27 mouse cellular contexts compared by ENCODE assay signal in the genomic region with DNA sequence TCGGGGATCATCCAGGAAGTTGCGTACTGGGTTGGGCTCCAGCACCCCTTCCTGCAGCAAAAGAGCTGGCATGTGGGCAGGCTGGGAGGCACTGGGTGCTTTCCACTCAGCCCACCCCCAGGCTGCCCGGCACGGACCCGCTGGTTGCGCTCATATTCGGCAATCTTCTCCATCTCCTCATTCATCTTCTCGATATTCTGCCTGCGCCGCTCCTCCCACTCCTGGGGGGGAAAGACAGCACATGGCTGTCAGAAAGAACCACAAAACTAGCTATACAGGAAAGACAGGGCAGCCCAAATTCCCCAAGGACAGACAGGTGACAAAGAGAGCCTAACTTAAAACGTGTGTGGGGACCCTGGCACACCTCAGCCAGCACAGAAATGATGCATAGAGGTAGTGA. TPM values are rescaled to one million over a fixed set of nuclear protein-coding genes. Genes with fewer than 3 reads are reported as not detected.
DNase-seq lines count a peak whose midpoint lies in the region; ATAC-seq and TF ChIP-seq lines count a peak whose summit lies in the region.
"Had no signal": no experiment of that assay in that cellular context is flagged by ENCODE, and none has a peak within 500 bp of the region (broad histone marks: within the 10 kb centered on the region; RNA-seq: fewer than 3 reads in every experiment).

No protein-coding gene starts in this region.

- H3K9ac ChIP-seq in limb, embryonic 15.5 days = no peak overlapping the region
- 0 out of 2 replicates have a peak overlapping the region, but pooled peaks have one; percentile 49 for H3K9ac ChIP-seq in ES-E14 (ENCODE audit: insufficient read depth, low read depth, low read length, poor library complexity, severe bottlenecking)
- H3K9ac ChIP-seq: forebrain, embryonic 13.5 days; heart, embryonic 12.5 days; heart, embryonic 15.5 days; hindbrain, embryonic 13.5 days; intestine, embryonic 15.5 days had no signal

- no peaks in the 10 kb centered on the region for H3K27me3 ChIP-seq in limb, embryonic 15.5 days
- no peaks in the 10 kb centered on the region for H3K27me3 ChIP-seq in limb, embryonic 10.5 days (ENCODE audit: low read depth, poor library complexity, severe bottlenecking)
- H3K27me3 ChIP-seq: forebrain, embryonic 13.5 days; heart, embryonic 12.5 days; heart, embryonic 15.5 days; intestine, embryonic 15.5 days had no signal

- H3K4me3 ChIP-seq in limb, embryonic 15.5 days = no peak overlapping the region
- no peak overlapping the region for H3K4me3 ChIP-seq in limb, embryonic 10.5 days
- H3K4me3 ChIP-seq in ES-E14 (ENCODE audit: insufficient read depth in 1 of 2, low read depth in 1 of 2, low read length in 2 of 2, poor library complexity in 1 of 2, severe bottlenecking in 1 of 2) = peak overlapping the region in 1 of 2 experiments; percentile 27; a peak in 1 of 4 replicates
- H3K4me3 ChIP-seq: forebrain, embryonic 10.5 days; forebrain, embryonic 13.5 days; heart, embryonic 12.5 days; heart, embryonic 15.5 days; hindbrain, embryonic 10.5 days; hindbrain, embryonic 13.5 days; intestine, embryonic 15.5 days had no signal

- H3K27ac ChIP-seq in limb, embryonic 15.5 days = 0 out of 2 replicates have a peak overlapping the region, but pooled peaks have one; percentile 30
- H3K27ac ChIP-seq in limb, embryonic 10.5 days = no peak overlapping the region
- H3K27ac ChIP-seq in ES-E14 (ENCODE audit: insufficient read depth, low read depth, low read length, poor library complexity, severe bottlenecking) = no peak overlapping the region
- H3K27ac ChIP-seq: forebrain, embryonic 10.5 days; forebrain, embryonic 13.5 days; heart, embryonic 15.5 days; hindbrain, embryonic 10.5 days; hindbrain, embryonic 13.5 days; intestine, embryonic 15.5 days had no signal

- no peak overlapping the region for H3K4me2 ChIP-seq in limb, embryonic 15.5 days
- H3K4me2 ChIP-seq: forebrain, embryonic 13.5 days; heart, embryonic 12.5 days; heart, embryonic 15.5 days; hindbrain, embryonic 13.5 days; intestine, embryonic 15.5 days had no signal

- DNase-seq in adrenal gland, postnatal 14 days = peak; percentile 7
- DNase-seq in adrenal gland, postnatal 4 days (ENCODE audit: low spot score in 2 of 2) = no peak
- DNase-seq in limb, embryonic 10.5 days (ENCODE audit: low spot score) = no peak
- DNase-seq in ES-E14 (ENCODE audit: low read depth, low spot score) = no peak
- DNase-seq in layer of hippocampus, postnatal 25 days (ENCODE audit: extremely low spot score in 1 of 2, low spot score in 1 of 2) = no peak
- DNase-seq: adrenal gland, adult 8-10 months; adrenal gland, postnatal 36 days; cerebellum, adult 11 months; cerebellum, adult 2 months; cerebellum, adult 9-11 months; cerebellum, postnatal 25 days; gastrocnemius, postnatal 10 days; gastrocnemius, postnatal 36 days; heart, postnatal 10 days; heart, postnatal 36 days had no signal

- 66% methylated on average over 11 of the region's 11 CpGs for WGBS in limb, embryonic 15.5 days
- 92% methylated on average over 11 of the region's 11 CpGs for WGBS in limb, embryonic 10.5 days

- in situ Hi-C loops in ES-E14 (cut with MboI; ENCODE audit: low sequenced_read_pairs in 2 of 2, unreplicated experiment in 2 of 2) = no loop called here

- no peak for ATAC-seq in limb, embryonic 15.5 days (ENCODE audit: insufficient number of reproducible peaks, low FRiP score, low TSS enrichment, low read depth)
- ATAC-seq: activated CD4-positive, CD25-positive, alpha-beta regulatory T cell, adult 4 months; forebrain, embryonic 13.5 days; forebrain, embryonic 16.5 days; hindbrain, embryonic 16.5 days; intestine, embryonic 15.5 days had no signal

- peaks cover 17% of the 10 kb centered on the region for H3K4me1 ChIP-seq in limb, embryonic 15.5 days
- peaks cover 14% of the 10 kb centered on the region for H3K4me1 ChIP-seq in limb, embryonic 10.5 days
- H3K4me1 ChIP-seq in ES-E14 (ENCODE audit: control insufficient read depth in 2 of 2, insufficient read depth in 2 of 2, low read length in 2 of 2, poor library complexity in 1 of 2) = peaks cover 0 to 6% of the 10 kb centered on the region in 2 experiments; a peak in 2 of 4 replicates

- peaks cover 80% of the 10 kb centered on the region for H3K36me3 ChIP-seq in limb, embryonic 15.5 days
- peaks cover 85% of the 10 kb centered on the region for H3K36me3 ChIP-seq in limb, embryonic 10.5 days
- peaks cover 34% of the 10 kb centered on the region for H3K36me3 ChIP-seq in ES-E14 (ENCODE audit: control insufficient read depth, insufficient read depth, low read length, poor library complexity, severe bottlenecking)

- H3K9me3 ChIP-seq in limb, embryonic 15.5 days = no peaks in the 10 kb centered on the region
- no peaks in the 10 kb centered on the region for H3K9me3 ChIP-seq in limb, embryonic 10.5 days (replicated peaks)
- H3K9me3 ChIP-seq in ES-E14 (ENCODE audit: control insufficient read depth, insufficient read depth, low read depth, low read length) = no peaks in the 10 kb centered on the region
- H3K9me3 ChIP-seq: forebrain, embryonic 10.5 days; forebrain, embryonic 13.5 days; heart, embryonic 12.5 days; heart, embryonic 15.5 days; hindbrain, embryonic 10.5 days; hindbrain, embryonic 13.5 days; intestine, embryonic 15.5 days had no signal

TF ChIP-seq in ES-E14, 5 proteins besides CTCF, POLR2A, EP300 and RAD21:
- TF ChIP-seq MAFK (IDR thresholded peaks at IDR 0.05; ENCODE audit: insufficient read depth, low read depth, low read length) (no peak), CHD2 (IDR thresholded peaks at IDR 0.05; ENCODE audit: low read depth, low read length) (no peak), ZNF384 (IDR thresholded peaks at IDR 0.05; ENCODE audit: low read depth, low read length) (no peak), HCFC1 (IDR thresholded peaks at IDR 0.05; ENCODE audit: borderline replicate concordance, insufficient read depth, low read length) (no peak), ZC3H11A (IDR thresholded peaks at IDR 0.05; ENCODE audit: borderline replicate concordance, low read depth, low read length) (no peak)

RNA-seq across cellular contexts. Expression of gene Ccdc9, which starts 5.9 kb away (rescaled TPM):
- 68.1 and 75.4 TPM in 2 replicates for total RNA-seq in adrenal gland, postnatal 14 days (2021)
- total RNA-seq in adrenal gland, postnatal 4 days (2021) = 100 to 1,000 TPM; 103 to 116 TPM
- polyA plus RNA-seq in limb, embryonic 15.5 days (2015; fragmentation: Nextera tagmentation; extraction: Ambion mirVana) = 26.6 and 27.0 TPM in 2 replicates
- 36.3 and 36.8 TPM in 2 replicates for polyA plus RNA-seq in limb, embryonic 10.5 days (2016; fragmentation: Nextera tagmentation; extraction: Ambion mirVana)
- 53.9 and 70.3 TPM in 2 replicates for total RNA-seq in ES-E14 (2012; rRNA removed)
- 10 to 100 TPM; 59.6 to 77.3 TPM for total RNA-seq in layer of hippocampus, postnatal 25 days (2021)

RNA-seq across cellular contexts. Expression of gene Inafm1, which starts 7.3 kb away (rescaled TPM):
- 16.6 and 21.1 TPM in 2 replicates for total RNA-seq in adrenal gland, postnatal 14 days (2021)
- 10 to 100 TPM; 35.6 to 41.5 TPM for total RNA-seq in adrenal gland, postnatal 4 days (2021)
- polyA plus RNA-seq in limb, embryonic 15.5 days (2015; fragmentation: Nextera tagmentation; extraction: Ambion mirVana) = 23.9 and 28.1 TPM in 2 replicates
- polyA plus RNA-seq in limb, embryonic 10.5 days (2016; fragmentation: Nextera tagmentation; extraction: Ambion mirVana) = 5.4 and 7.4 TPM in 2 replicates
- 2.1 TPM in 2 replicates for total RNA-seq in ES-E14 (2012; rRNA removed)
- 10 to 100 TPM; 29.4 to 34.2 TPM for total RNA-seq in layer of hippocampus, postnatal 25 days (2021)

RNA-seq across cellular contexts. Expression of gene C5ar1, which starts 21.4 kb away (rescaled TPM):
- 3.3 and 5.5 TPM in 2 replicates for total RNA-seq in adrenal gland, postnatal 14 days (2021)
- total RNA-seq in adrenal gland, postnatal 4 days (2021) = 1 to 10 TPM; 4.8 to 6.2 TPM
- polyA plus RNA-seq in limb, embryonic 15.5 days (2015; fragmentation: Nextera tagmentation; extraction: Ambion mirVana) = 5.3 and 5.4 TPM in 2 replicates
- 0.41 and 0.76 TPM in 2 replicates for polyA plus RNA-seq in limb, embryonic 10.5 days (2016; fragmentation: Nextera tagmentation; extraction: Ambion mirVana)
- not detected in 2 replicates for total RNA-seq in ES-E14 (2012; rRNA removed)
- total RNA-seq in layer of hippocampus, postnatal 25 days (2021) = 1 to 10 TPM; 1.1 TPM
- polyA plus RNA-seq: activated CD4-positive, CD25-positive, alpha-beta regulatory T cell, adult 4 months had no signal

RNA-seq across cellular contexts. Expression of gene Bbc3, which starts 27.5 kb away (rescaled TPM):
- 5.8 and 11.6 TPM in 2 replicates for total RNA-seq in adrenal gland, postnatal 14 days (2021)
- 1 to 10 TPM; 9.6 to 9.9 TPM for total RNA-seq in adrenal gland, postnatal 4 days (2021)
- 6.4 and 7.0 TPM in 2 replicates for polyA plus RNA-seq in limb, embryonic 15.5 days (2015; fragmentation: Nextera tagmentation; extraction: Ambion mirVana)
- 14.5 and 19.1 TPM in 2 replicates for polyA plus RNA-seq in limb, embryonic 10.5 days (2016; fragmentation: Nextera tagmentation; extraction: Ambion mirVana)
- total RNA-seq in ES-E14 (2012; rRNA removed) = 21.9 and 34.9 TPM in 2 replicates
- total RNA-seq in layer of hippocampus, postnatal 25 days (2021) = 10 to 100 TPM; 14.0 to 20.0 TPM

RNA-seq across cellular contexts. Expression of gene C5ar2, which starts 36.8 kb away (rescaled TPM):
- total RNA-seq in adrenal gland, postnatal 14 days (2021) = 0.37 and 0.75 TPM in 2 replicates
- under 1 TPM; 0.45 to 0.48 TPM for total RNA-seq in adrenal gland, postnatal 4 days (2021)
- polyA plus RNA-seq in limb, embryonic 15.5 days (2015; fragmentation: Nextera tagmentation; extraction: Ambion mirVana) = 0.17 and 0.26 TPM in 2 replicates
- polyA plus RNA-seq in limb, embryonic 10.5 days (2016; fragmentation: Nextera tagmentation; extraction: Ambion mirVana) = 0.04 TPM in 1 of 2 replicates, not detected in the other
- total RNA-seq in ES-E14 (2012; rRNA removed) = 0.05 and 0.13 TPM in 2 replicates
- total RNA-seq in layer of hippocampus, postnatal 25 days (2021) = under 1 TPM; 0.75 to 0.81 TPM
- polyA plus RNA-seq: activated CD4-positive, CD25-positive, alpha-beta regulatory T cell, adult 4 months; embryonic facial prominence, embryonic 14.5 days; forebrain, embryonic 16.5 days; hindbrain, embryonic 10.5 days had no signal
